Mouse (Mus musculus) stomach, postnatal 0 days (tissue): ENCODE results near the gene Fbxl17.

Experiments
- CTCF ChIP-seq: IDR thresholded peaks from 2 replicates; pipeline ENCODE4 v1.5.1; 2016; ENCODE audit warnings: antibody characterized with exemption, low read depth, mild to moderate bottlenecking, moderate library complexity
- EP300 ChIP-seq: optimal IDR thresholded peaks from 2 replicates; pipeline ENCODE3; 2016; ENCODE audit warnings: antibody characterized with exemption

DNA sequence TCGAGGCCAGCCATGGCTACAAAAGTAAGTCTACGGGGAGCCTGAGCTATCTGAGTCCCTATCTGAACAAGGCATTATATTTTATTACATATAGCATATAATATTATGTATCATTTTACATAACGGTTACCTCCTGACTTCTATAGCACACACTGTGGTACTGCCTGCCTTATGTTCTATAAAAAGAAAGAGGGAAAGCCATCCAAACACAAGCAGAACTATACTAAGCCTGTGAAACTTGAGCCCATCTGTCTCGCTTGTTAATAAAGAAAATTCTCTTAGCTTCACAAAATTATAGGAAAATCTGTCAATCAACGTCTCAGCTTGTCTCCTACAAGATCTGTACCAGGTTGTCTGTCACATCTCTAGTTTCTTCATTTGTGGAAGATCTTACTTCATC is 173.6 kb downstream of the Fbxl17 start:
- no peak for TF ChIP-seq CTCF
- TF ChIP-seq EP300 = no peak
